Mouse (Mus musculus) limb, embryonic 11.5 days (tissue): ENCODE data around the gene Nop2. TPM values are rescaled to one million over a fixed set of nuclear protein-coding genes. Genes with fewer than 3 reads are reported as not detected.
A peak's percentile ranks its signal among the peaks of the same experiment; 100 is the strongest.

ENCODE experiments used
- ATAC-seq: fragments of 200-750 bp; cut with Nextera tagmentation; 2 replicates; pipeline ENCODE4 v1.8.0; 2017; ENCODE audit warnings: low read depth; ENCODE audit not compliant: insufficient number of reproducible peaks, low FRiP score, low TSS enrichment
- DNase-seq: peaks from one replicate; pipeline ENCODE4 v3.0.0-alpha.2; 2015; ENCODE audit warnings: low spot score
- H3K27ac ChIP-seq: fragments of 300-500 bp; sonication (generic); replicated peaks from 2 replicates; pipeline ENCODE4 v1.5.1; 2014; ENCODE audit warnings: low read depth, mild to moderate bottlenecking, low read length
- H3K27me3 ChIP-seq: fragments of 300-500 bp; sonication (generic); 2 replicates; pipeline ENCODE4 v1.6.1; 2014; ENCODE audit warnings: mild to moderate bottlenecking, low read length, mixed read lengths; ENCODE audit not compliant: control insufficient read depth, insufficient read depth
- H3K36me3 ChIP-seq: fragments of 300-500 bp; sonication (generic); 2 replicates; pipeline ENCODE4 v1.6.1; 2014; ENCODE audit warnings: mild to moderate bottlenecking, low read length, moderate library complexity, mixed read lengths; ENCODE audit not compliant: control insufficient read depth, insufficient read depth
- H3K4me1 ChIP-seq: fragments of 300-500 bp; sonication (generic); 2 replicates; pipeline ENCODE4 v1.6.1; 2014; ENCODE audit warnings: low read length, mixed read lengths; ENCODE audit not compliant: control insufficient read depth, insufficient read depth
- H3K4me2 ChIP-seq: fragments of 300-500 bp; sonication (generic); 2 replicates; pipeline ENCODE4 v1.6.1; 2014; ENCODE audit warnings: low read depth, mild to moderate bottlenecking, moderate library complexity; ENCODE audit not compliant: severe bottlenecking
- H3K4me3 ChIP-seq: fragments of 300-500 bp; sonication (generic); 2 replicates; pipeline ENCODE4 v1.5.1; 2014; ENCODE audit warnings: low read depth, low read length
- H3K9ac ChIP-seq: fragments of 300-500 bp; sonication (generic); 2 replicates; pipeline ENCODE4 v1.6.1; 2014; ENCODE audit warnings: mild to moderate bottlenecking, low read length
- H3K9me3 ChIP-seq: fragments of 300-500 bp; sonication (generic); 2 replicates; pipeline ENCODE4 v1.6.1; 2016; ENCODE audit warnings: low read length; ENCODE audit not compliant: control insufficient read depth
- WGBS: fragments of 180-500 bp; shearing (Covaris S2); extraction: QIAGEN DNeasy Blood & Tissue Kit; methylation state at CpG from one replicate; pipeline ENCODE4 v1.1.7; 2014; 5-methylcytosine and 5-hydroxymethylcytosine counted together
- polyA plus RNA-seq: library from polyadenylated mRNA; unstranded; fragments of >200 nt; fragmentation: Nextera tagmentation; extraction: Ambion mirVana; gene quantifications from 2 replicates; pipeline ENCODE4 v1.2.1, GENCODE M21; 2014

The Nop2 gene
- polyA plus RNA-seq, 1 experiment from 2014 or later, result 71.4 TPM

DNA sequence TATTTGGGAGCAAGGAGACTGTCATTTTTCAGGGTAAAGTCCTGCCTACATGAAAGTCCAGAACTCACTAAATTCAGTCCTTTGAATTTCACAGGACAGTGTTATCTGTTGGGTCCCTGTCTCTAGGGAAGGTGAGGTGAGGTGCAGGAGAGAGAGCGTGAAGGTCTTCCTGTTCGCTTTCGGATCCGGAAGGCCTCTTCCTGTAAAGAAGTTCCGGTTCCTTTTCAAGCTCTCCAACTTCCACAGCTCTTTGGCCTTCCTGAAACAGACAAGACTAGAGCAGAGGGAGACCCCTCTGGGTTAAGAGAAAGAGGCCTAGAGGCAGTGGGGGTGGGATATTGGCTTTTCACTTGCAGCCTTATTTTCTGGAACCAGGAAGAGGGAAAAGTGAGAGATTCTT lies 39.3 kb upstream of the Nop2 start:
- Histone ChIP-seq H3K27ac (no peak overlapping the region), H3K4me1 (peaks cover 19% of the 10 kb centered on the region)

DNA sequence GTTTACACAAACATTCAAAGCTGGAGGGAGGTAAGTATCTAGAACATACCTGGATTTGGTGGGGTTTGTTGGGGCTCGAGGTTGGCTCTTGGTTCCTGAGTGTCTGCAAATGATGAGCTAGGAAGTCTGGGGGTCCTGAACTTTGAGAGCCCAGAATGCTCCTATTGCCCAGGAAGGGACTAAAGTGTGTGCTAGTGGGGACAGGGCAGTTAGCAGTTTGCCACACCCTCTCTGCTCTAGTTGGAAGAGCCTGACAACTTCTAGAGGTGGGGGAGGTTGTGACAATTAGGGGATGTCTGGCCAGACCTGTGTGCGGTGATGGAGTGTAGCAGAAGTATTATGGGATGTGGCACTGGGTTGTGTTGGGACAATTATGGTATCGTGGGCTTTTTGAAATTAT lies 36.9 kb upstream of the Nop2 start:
- H3K27me3 ChIP-seq, result no peaks in the 10 kb centered on the region
- H3K4me1 ChIP-seq, result peaks cover 34% of the 10 kb centered on the region
- no peak overlapping the region for H3K4me3 ChIP-seq
- ATAC-seq, result no peak
- H3K4me2 ChIP-seq, result no peak overlapping the region
- DNase-seq, result no peak
- H3K9me3 ChIP-seq, result no peaks in the 10 kb centered on the region
- peaks cover 8% of the 10 kb centered on the region for H3K36me3 ChIP-seq
- WGBS, result 54% methylated on average over 3 of the region's 3 CpGs
- H3K9ac ChIP-seq, result no peak overlapping the region
- H3K27ac ChIP-seq, result 0 out of 2 replicates have a peak overlapping the region, but pooled peaks have one; percentile 95

More for the DNA sequence above, 39.3 kb upstream of the Nop2 start:
- no peak overlapping the region for H3K4me3 ChIP-seq
- DNase-seq (no peak), ATAC-seq (no peak)
- no peaks in the 10 kb centered on the region for H3K36me3 ChIP-seq
- H3K9ac ChIP-seq, result no peak overlapping the region
- no peaks in the 10 kb centered on the region for H3K9me3 ChIP-seq
- H3K27me3 ChIP-seq, result no peaks in the 10 kb centered on the region
- no peak overlapping the region for H3K4me2 ChIP-seq
- 89% methylated on average over 5 of the region's 5 CpGs for WGBS

DNA sequence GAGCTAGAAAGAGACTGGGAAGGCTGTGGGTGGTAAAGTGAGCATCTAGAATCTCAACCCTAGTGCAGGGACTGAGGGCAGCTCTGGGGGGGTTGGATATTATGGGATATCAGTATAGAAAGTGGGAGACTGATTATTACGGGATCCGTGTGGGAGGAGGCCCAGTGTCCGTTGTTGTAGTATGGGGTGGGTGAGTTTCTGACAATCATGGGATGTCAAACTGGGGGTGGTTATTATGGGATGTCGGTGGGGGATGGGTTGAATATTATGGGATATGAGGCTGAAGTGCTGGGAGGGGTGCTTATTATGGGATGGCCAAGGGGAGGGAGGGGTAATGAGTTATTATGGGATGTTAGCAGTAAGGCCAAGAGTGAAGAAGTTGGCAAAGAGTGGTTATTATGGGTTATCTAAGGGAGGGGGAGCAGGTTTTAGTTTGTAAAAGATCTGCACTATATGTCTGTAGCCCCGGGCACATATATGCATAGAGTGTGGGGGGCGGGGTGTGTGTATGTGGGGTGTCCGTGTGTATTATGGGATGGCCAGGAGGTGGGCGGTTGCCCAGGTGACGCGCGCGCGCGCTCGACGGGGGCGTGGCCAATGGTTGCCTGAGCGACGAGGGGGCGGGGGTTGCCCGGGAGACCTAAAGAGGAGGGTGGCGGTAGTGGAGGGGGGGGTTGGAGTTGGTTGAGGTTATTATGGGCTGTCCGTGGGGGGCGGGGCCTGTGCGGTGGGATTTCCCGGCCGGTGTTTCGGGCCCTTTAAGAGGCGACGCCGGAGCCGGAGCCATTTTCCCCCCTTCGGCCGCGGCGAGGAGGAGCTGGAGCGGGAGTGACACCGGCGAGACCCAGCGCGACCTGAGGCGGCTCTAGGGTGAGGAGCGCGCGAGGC lies 36.1 kb upstream of the Nop2 start, which contains the start of gene Chd4:
Chd4 (plus strand) TSS at position 591 of the 888 bp plus-strand sequence.
- Histone ChIP-seq H3K4me2 (peak within 1 kb of the TSS; percentile 94), H3K4me3 (peak within 1 kb of the TSS; percentile 100), H3K4me1 (peaks cover 29% of the 10 kb centered on the region), H3K36me3 (peaks cover 10% of the 10 kb centered on the region), H3K9me3 (no peaks in the 10 kb centered on the region), H3K27ac (peak within 1 kb of the TSS; percentile 95), H3K9ac (peak within 1 kb of the TSS; percentile 89), H3K27me3 (no peaks in the 10 kb centered on the region)
- 3% methylated on average over 43 of the region's 45 CpGs for WGBS
- peak; percentile 92 for DNase-seq
- ATAC-seq, result peak; percentile 75

DNA sequence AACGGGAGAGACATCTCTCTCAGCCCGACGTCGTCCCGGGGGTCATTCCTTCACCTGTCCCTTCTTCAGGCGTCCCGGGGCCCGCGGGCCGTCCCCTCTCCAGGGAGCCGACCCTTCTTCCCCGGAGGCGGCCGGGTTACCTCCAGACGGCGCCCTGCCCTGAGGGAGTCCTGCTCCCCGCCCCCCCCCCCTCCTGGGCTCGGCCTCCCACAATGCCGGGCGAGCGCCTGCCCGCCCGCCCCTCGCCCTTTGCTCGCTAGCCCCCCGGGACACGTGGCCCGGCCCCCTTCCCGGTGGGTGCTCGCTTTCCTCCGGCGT lies 35.5 kb upstream of the Nop2 start:
- Histone ChIP-seq H3K9me3 (no peaks in the 10 kb centered on the region), H3K4me1 (peaks cover 26% of the 10 kb centered on the region), H3K27ac (peak overlapping the region; percentile 95), H3K4me2 (peak overlapping the region; percentile 94), H3K4me3 (peak overlapping the region; percentile 100), H3K27me3 (no peaks in the 10 kb centered on the region), H3K36me3 (peaks cover 16% of the 10 kb centered on the region), H3K9ac (peak overlapping the region; percentile 89)
- DNase-seq (no peak), ATAC-seq (peak; percentile 40; the same call in 1 of the 2 replicates)
- 0% methylated on average over 16 of the region's 32 CpGs for WGBS

DNA sequence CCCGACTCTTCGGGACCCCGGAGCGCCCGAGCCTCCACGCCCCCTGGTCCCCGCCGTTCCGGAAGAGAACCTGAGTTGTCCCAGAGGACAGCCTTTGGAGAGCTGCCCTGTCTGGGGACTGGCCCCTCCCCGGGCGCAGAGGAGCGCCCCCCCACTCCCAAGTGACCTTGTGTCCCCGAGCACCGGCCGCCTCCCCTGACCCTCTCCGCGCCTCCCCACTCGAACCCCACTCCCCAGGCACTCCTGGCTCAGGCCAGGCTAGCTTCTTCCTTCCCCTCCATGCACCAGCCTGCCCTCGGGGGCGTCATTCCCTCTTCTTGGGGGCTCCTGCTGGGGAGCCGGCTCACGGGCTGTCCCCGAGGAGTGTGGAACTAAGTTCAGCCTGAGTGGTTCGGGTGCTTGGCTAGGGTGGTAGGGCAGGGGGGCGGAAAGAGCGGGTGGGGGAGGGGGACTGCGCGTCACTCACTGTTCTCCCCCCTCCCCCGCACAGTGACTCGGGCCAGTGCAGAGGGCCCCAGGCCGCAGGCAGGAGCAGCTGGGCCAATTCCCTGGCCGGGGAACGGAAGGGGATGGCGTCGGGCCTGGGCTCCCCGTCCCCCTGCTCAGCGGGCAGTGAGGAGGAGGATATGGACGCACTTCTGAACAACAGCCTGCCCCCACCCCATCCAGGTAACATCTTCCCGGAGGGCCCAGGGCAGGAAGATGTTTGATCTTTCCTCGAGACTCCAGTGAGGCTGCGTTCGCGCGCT lies 34.9 kb upstream of the Nop2 start:
- Histone ChIP-seq H3K27me3 (no peaks in the 10 kb centered on the region), H3K4me2 (peak overlapping the region; percentile 94), H3K36me3 (peaks cover 21% of the 10 kb centered on the region), H3K4me3 (peak overlapping the region; percentile 100), H3K9ac (peak overlapping the region; percentile 89), H3K4me1 (peaks cover 26% of the 10 kb centered on the region), H3K9me3 (no peaks in the 10 kb centered on the region), H3K27ac (peak overlapping the region; percentile 95)
- DNase-seq (peak; percentile 68), ATAC-seq (peak; percentile 36)
- WGBS, result 0% methylated on average over 40 of the region's 44 CpGs

GRCm38 (mm10) chr6:125097346-125097689 lies 34.4 kb upstream of the Nop2 start:
- Histone ChIP-seq H3K9ac (peak overlapping the region; percentile 89), H3K9me3 (no peaks in the 10 kb centered on the region), H3K36me3 (peaks cover 25% of the 10 kb centered on the region), H3K4me2 (peak overlapping the region; percentile 94), H3K27me3 (no peaks in the 10 kb centered on the region), H3K4me3 (peak overlapping the region; percentile 100), H3K27ac (peak overlapping the region; percentile 95), H3K4me1 (peaks cover 26% of the 10 kb centered on the region)
- WGBS, result 1% methylated on average over 12 of the region's 12 CpGs
- ATAC-seq, result no peak
- peak; percentile 40 for DNase-seq

DNA sequence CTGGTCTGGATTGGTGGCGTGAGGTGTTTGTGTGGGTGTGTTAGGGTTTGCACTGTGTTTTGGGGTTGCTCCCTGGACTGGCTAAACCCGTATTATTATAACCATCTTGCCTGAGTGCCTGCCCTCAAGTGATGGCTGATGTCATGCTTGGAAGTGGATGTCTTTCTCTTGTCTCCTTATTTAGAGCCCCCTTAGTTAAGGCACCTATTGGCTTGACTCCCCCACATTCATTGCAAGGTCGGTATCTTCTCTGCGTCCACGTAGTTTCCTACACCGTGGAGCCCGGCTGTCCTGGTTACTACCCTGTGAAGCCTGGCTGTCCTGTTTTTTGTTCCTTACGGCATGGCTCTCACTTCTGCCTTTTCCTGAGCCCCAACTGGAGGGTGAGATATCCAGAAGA lies 33.8 kb upstream of the Nop2 start:
- DNase-seq, result no peak
- Histone ChIP-seq H3K36me3 (peaks cover 31% of the 10 kb centered on the region), H3K27me3 (no peaks in the 10 kb centered on the region), H3K4me1 (peaks cover 26% of the 10 kb centered on the region), H3K27ac (no peak overlapping the region), H3K9ac (peak overlapping the region; percentile 89), H3K4me3 (peak overlapping the region; percentile 100), H3K9me3 (no peaks in the 10 kb centered on the region), H3K4me2 (peak overlapping the region; percentile 94)
- WGBS, result 65% methylated on average over 8 of the region's 8 CpGs
- no peak for ATAC-seq

- Histone ChIP-seq H3K9me3 (no peaks in the 10 kb centered on the region), H3K4me2 (peak overlapping the region; percentile 94), H3K4me3 (peak overlapping the region; percentile 100; the same call in 1 of the 2 replicates), H3K4me1 (peaks cover 26% of the 10 kb centered on the region), H3K27me3 (no peaks in the 10 kb centered on the region), H3K36me3 (peaks cover 33% of the 10 kb centered on the region), H3K27ac (no peak overlapping the region), H3K9ac (peak overlapping the region; percentile 22)
- DNase-seq, result no peak
- ATAC-seq, result no peak
- 78% methylated on average over 3 of the region's 3 CpGs for WGBS
Observed at GRCm38 (mm10) chr6:125098513-125098912, 33.2 kb upstream of the Nop2 start.
